Mouse (Mus musculus): ENCODE measurements around the gene Casc1. TPM values are rescaled to one million over a fixed set of nuclear protein-coding genes. Genes with fewer than 3 reads are reported as not detected.
"Not testable (repeated sequence)": the region's sequence is repeated elsewhere in the genome, so short reads cannot be mapped to it uniquely, and the experiment has no call there.

The Casc1 gene
- polyA plus RNA-seq, 1 experiment, result 1.5 TPM

DNA sequence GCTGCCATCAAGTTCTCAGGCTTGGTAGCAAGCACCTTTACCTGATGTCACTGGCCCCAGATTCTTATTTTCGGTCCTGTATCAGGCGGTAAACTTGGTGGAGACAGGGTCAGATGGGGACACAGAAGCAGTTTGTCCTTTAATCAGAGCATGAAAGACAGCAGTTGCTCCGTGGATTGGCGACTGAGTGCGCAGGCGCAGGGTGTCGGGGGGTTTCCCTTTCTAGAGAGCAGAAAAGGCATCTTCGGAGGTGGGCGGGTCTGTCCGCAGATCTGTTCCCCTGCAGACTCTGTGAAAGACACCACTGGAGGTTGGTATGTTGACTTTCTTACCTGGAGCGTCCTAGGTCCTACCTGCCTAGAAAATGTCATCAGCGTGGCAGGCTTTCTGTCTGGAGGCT is 69.0 kb downstream of the Casc1 start:
- no peak for TF ChIP-seq CTCF (IDR thresholded peaks at IDR 0.05; ENCODE audit: extremely low read depth, insufficient read depth, low read length)
- TF ChIP-seq POLR2A (IDR thresholded peaks at IDR 0.05; ENCODE audit: extremely low read depth, insufficient read depth, low read length), result no peak
- Histone ChIP-seq H3K4me1 (ENCODE audit: control insufficient read depth, insufficient read depth, low read length) (no peaks in the 10 kb centered on the region), H3K27ac (ENCODE audit: insufficient read depth, low read length) (no peak overlapping the region)

DNA sequence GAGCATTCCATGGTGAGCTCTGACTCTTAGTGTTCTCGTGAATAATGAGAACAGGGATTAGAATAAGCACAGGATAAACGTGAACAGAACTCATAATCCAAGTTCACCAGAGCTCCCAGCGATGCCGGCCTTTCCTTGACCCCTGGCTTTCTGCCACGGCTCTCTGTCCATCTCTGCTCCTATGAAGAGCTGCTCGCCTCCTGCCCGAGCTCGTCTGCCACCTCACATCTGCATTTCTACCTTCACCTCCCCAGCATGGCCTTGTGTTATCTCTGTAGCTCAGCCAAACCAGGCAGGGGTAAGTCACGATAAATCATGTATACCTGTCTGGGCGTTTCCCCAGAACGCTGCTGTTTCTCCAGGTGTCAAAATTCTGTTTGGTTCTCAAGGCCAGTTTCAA is 70.1 kb downstream of the Casc1 start:
- Histone ChIP-seq H3K27ac (ENCODE audit: insufficient read depth, low read length) (no peak overlapping the region), H3K4me1 (ENCODE audit: control insufficient read depth, insufficient read depth, low read length) (no peaks in the 10 kb centered on the region), H3K4me3 (ENCODE audit: insufficient read depth, low read length) (no peak overlapping the region)
- TF ChIP-seq CTCF (IDR thresholded peaks at IDR 0.05; ENCODE audit: extremely low read depth, insufficient read depth, low read length) (no peak), POLR2A (IDR thresholded peaks at IDR 0.05; ENCODE audit: extremely low read depth, insufficient read depth, low read length) (no peak)

More for the DNA sequence above, 69.0 kb downstream of the Casc1 start:
- H3K4me3 ChIP-seq (ENCODE audit: insufficient read depth, low read length), result no peak overlapping the region

DNA sequence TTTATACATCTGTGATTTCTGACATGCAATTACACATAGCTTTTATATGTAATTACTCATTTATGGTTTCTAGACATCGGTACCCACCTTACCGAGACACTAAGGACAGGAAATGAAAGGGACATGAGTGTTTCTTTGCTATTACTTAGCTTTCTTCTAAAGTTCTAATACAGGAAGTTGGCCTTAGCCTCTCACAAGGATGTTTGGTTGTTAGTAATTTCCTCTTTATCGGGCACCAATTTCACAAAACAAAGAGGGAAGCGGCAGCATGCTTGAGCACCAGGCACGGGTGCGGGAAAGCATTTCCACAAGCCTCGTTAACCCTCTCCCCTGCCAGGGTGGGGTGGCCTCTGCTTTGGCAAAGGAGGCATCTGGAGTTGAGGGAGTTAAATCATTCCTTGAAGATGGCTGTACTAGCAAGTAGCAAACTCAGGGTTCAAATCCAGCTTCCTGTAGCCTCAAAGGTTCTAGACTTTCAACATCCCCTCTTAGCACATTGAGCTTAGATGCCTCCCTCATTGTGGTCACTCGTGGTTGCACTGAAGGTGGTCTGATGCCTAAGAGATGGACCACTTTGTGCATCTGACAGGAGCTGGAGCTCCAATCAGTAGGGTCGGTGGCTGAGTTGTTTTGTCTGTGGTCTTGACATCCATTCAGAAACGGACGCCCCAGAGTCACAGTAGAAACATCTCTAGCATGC is 70.9 kb downstream of the Casc1 start:
- H3K4me1 ChIP-seq (ENCODE audit: control insufficient read depth, insufficient read depth, low read length), result no peaks in the 10 kb centered on the region
- TF ChIP-seq POLR2A (IDR thresholded peaks at IDR 0.05; ENCODE audit: extremely low read depth, insufficient read depth, low read length) (no peak), CTCF (IDR thresholded peaks at IDR 0.05; ENCODE audit: extremely low read depth, insufficient read depth, low read length) (no peak)
- H3K27ac ChIP-seq (ENCODE audit: insufficient read depth, low read length), result no peak overlapping the region
- no peak overlapping the region for H3K4me3 ChIP-seq (ENCODE audit: insufficient read depth, low read length)

DNA sequence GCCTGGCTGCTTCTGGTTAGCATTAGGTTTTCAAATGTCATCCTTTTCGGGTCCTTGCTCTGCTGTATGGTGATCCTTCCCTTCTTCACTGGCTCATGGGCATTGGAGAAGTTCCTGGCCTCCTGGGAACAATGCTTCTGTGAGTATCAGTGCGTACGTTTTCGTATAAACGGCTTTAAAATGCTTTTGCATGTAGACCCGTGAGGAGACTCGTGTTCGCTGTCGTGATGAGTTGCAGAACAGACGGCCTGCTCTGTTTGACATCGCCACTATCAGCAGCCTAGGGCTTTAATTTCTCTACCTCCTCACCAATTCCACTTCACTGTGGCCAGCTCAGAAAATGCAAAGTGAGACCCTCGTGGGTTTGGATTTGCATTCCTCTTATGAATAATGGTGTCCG is 71.6 kb downstream of the Casc1 start:
- no peak overlapping the region for H3K27ac ChIP-seq (ENCODE audit: insufficient read depth, low read length)
- H3K4me3 ChIP-seq (ENCODE audit: insufficient read depth, low read length), result no peak overlapping the region
- TF ChIP-seq POLR2A (IDR thresholded peaks at IDR 0.05; ENCODE audit: extremely low read depth, insufficient read depth, low read length), result no peak
- no peak for TF ChIP-seq CTCF (IDR thresholded peaks at IDR 0.05; ENCODE audit: extremely low read depth, insufficient read depth, low read length)
- H3K4me1 ChIP-seq (ENCODE audit: control insufficient read depth, insufficient read depth, low read length), result no peaks in the 10 kb centered on the region

DNA sequence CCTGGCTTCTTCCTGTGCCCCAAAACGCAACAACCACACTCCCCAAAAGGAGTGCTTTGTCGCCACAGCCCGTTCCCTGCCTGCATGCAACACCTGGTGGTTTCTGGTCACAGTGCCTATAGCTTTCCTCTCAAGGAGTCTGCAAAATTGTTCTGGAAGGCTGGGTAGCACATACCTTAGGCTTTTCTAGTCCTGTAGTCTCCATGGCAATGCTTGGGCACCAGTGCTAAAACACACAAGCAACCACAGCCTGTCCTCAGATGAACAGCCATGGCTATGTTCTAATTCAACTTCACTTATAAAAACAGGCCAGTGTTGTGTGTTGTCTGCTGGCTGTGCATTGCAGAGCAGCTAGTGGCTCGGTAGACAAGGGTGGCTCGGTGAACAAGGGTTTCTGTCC is 74.0 kb downstream of the Casc1 start:
- Histone ChIP-seq H3K27ac (ENCODE audit: insufficient read depth, low read length) (no peak overlapping the region), H3K4me3 (ENCODE audit: insufficient read depth, low read length) (no peak overlapping the region), H3K4me1 (ENCODE audit: control insufficient read depth, insufficient read depth, low read length) (no peaks in the 10 kb centered on the region)
- TF ChIP-seq CTCF (IDR thresholded peaks at IDR 0.05; ENCODE audit: extremely low read depth, insufficient read depth, low read length) (no peak), POLR2A (IDR thresholded peaks at IDR 0.05; ENCODE audit: extremely low read depth, insufficient read depth, low read length) (no peak)

DNA sequence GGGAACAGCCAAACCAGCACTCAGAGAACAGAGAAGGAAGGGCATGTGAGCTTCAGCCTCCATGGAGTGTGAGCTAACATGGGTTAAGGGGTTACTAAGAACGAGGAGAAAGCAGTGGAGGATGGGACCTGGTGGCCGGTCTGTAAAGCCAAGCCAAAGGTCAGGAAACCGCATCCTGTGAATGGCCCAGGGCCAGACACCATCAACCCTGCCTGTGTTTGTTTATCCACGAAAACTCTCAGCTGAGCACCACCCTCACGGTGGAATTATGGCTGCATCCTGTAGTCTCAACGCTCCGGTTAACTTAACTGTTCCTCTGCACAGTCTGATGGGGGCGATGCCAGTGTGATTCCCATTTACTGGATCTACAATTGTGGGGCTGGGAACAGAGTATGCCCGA is 75.0 kb downstream of the Casc1 start:
- TF ChIP-seq CTCF (IDR thresholded peaks at IDR 0.05; ENCODE audit: extremely low read depth, insufficient read depth, low read length), result no peak
- no peak for TF ChIP-seq POLR2A (IDR thresholded peaks at IDR 0.05; ENCODE audit: extremely low read depth, insufficient read depth, low read length)
- Histone ChIP-seq H3K4me3 (ENCODE audit: insufficient read depth, low read length) (no peak overlapping the region), H3K27ac (ENCODE audit: insufficient read depth, low read length) (no peak overlapping the region), H3K4me1 (ENCODE audit: control insufficient read depth, insufficient read depth, low read length) (no peaks in the 10 kb centered on the region)

DNA sequence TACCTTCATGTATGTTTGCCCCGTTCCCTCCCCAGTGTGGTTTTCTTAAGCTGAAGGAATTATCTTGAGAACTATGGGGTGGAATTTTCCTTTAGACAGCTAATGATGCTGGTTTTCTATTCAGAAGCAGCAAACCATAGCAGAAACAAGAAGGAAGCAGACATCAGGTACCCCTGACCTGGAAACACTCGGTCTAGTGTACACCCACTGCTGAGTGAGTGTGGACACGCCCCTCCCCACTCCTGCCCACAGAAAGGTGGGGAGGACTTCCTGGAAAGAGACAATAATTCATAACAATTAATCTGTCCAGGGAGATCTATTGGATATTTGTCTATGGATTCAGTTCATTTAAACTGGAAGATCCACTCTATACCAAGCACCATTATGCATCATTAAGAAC is 75.5 kb downstream of the Casc1 start:
- no peak for TF ChIP-seq CTCF (IDR thresholded peaks at IDR 0.05; ENCODE audit: extremely low read depth, insufficient read depth, low read length)
- H3K27ac ChIP-seq (ENCODE audit: insufficient read depth, low read length), result no peak overlapping the region
- H3K4me1 ChIP-seq (ENCODE audit: control insufficient read depth, insufficient read depth, low read length), result no peaks in the 10 kb centered on the region
- no peak overlapping the region for H3K4me3 ChIP-seq (ENCODE audit: insufficient read depth, low read length)

DNA sequence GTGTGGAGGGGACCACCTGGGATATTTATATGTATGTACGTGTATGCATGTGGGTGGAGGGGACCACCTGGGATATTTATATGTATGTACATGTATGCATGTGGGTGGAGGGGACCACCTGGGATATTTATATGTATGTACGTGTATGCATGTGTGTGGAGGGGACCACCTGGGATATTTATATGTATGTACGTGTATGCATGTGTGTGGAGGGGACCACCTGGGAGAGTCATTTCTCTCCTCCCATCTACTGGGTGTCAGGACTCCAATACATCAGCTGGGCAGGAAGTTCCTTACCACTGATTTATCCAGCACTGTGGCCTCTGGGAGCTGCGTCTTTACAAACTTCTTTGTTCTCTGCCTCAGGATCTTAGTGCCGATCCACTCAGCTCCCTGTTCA is 77.8 kb downstream of the Casc1 start:
- not testable (repeated sequence) for H3K4me1 ChIP-seq (ENCODE audit: control insufficient read depth, insufficient read depth, low read length); H3K4me3 ChIP-seq (ENCODE audit: insufficient read depth, low read length); H3K27ac ChIP-seq (ENCODE audit: insufficient read depth, low read length)

DNA sequence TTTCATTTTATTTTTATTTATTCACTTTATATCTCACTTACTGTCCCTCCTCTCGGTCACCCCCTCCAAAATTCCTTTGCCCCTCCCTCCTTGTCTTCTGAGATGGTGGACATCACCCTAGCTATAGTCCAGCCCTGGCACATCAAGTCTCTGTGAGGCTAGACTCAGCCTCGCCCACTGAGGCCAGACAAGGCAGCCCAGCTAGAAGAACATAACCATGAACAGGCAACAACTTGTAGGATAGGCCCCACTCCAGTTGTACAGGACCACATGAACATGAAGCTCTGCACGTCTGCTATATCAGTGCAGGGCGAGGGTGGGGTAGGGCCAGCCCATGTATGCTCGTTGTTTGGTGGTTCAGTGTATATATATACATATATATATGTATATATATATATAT is 78.8 kb downstream of the Casc1 start:
- Histone ChIP-seq H3K4me3 (ENCODE audit: insufficient read depth, low read length) (no peak overlapping the region), H3K27ac (ENCODE audit: insufficient read depth, low read length) (no peak overlapping the region), H3K4me1 (ENCODE audit: control insufficient read depth, insufficient read depth, low read length) (no peaks in the 10 kb centered on the region)
- TF ChIP-seq CTCF (IDR thresholded peaks at IDR 0.05; ENCODE audit: extremely low read depth, insufficient read depth, low read length) (no peak), POLR2A (IDR thresholded peaks at IDR 0.05; ENCODE audit: extremely low read depth, insufficient read depth, low read length) (no peak)

DNA sequence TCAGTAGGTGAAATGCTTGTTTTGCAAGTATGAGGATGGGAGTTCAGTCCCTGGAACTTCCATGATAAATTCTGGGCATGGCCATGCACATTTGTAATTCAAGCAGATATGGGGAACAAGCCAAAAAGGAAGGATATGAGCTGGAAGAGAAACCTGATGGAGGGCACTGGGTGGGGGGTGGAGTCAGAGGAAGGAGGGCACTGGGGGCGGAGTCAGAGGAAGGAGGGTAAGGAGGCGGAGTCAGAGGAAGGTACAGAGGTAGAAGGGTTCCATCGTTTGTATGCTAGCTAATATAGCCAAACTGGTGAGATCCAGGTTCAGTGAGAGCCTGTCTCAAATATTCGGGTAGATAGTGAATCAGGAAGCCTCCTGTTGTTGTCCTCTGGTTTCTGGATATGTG is 81.2 kb downstream of the Casc1 start:
- TF ChIP-seq CTCF (IDR thresholded peaks at IDR 0.05; ENCODE audit: extremely low read depth, insufficient read depth, low read length), result no peak
- TF ChIP-seq POLR2A (IDR thresholded peaks at IDR 0.05; ENCODE audit: extremely low read depth, insufficient read depth, low read length), result no peak
- H3K4me3 ChIP-seq (ENCODE audit: insufficient read depth, low read length), result no peak overlapping the region
- no peak overlapping the region for H3K27ac ChIP-seq (ENCODE audit: insufficient read depth, low read length)
- H3K4me1 ChIP-seq (ENCODE audit: control insufficient read depth, insufficient read depth, low read length), result no peaks in the 10 kb centered on the region

DNA sequence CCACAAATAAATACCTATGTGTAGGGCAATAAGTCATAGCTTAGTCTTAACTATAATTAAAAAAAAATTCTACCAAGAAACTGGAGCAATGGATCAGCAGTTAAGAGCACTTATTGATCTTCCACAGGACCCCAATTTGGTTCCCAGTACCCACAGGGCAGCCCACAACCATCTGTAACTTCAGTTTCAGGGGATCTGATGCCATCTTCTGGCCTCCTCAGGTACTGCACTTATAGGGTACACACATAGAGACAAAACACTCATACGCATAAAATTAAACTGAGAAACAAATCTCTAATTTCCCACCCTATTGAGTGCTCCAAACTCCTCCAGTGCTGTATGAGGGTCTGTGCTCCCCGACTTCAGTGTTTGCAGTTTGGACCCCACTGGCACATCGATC is 83.2 kb downstream of the Casc1 start:
- Histone ChIP-seq H3K4me1 (ENCODE audit: control insufficient read depth, insufficient read depth, low read length) (no peaks in the 10 kb centered on the region), H3K27ac (ENCODE audit: insufficient read depth, low read length) (no peak overlapping the region), H3K4me3 (ENCODE audit: insufficient read depth, low read length) (no peak overlapping the region)
- TF ChIP-seq POLR2A (IDR thresholded peaks at IDR 0.05; ENCODE audit: extremely low read depth, insufficient read depth, low read length), result no peak
- no peak for TF ChIP-seq CTCF (IDR thresholded peaks at IDR 0.05; ENCODE audit: extremely low read depth, insufficient read depth, low read length)

Data from cortical plate, adult 2 months (tissue).